Mouse (Mus musculus) urinary bladder, postnatal 36 days (tissue): ENCODE data around the gene Dhrs7.

Experiments used
- DNase-seq, 2 experiments: peaks; one replicate each; pipeline ENCODE4 v3.0.0; 2022; ENCODE audit warnings: low spot score in 2 of 2, mixed read lengths in 1 of 2

Dhrs7 gene

DNA sequence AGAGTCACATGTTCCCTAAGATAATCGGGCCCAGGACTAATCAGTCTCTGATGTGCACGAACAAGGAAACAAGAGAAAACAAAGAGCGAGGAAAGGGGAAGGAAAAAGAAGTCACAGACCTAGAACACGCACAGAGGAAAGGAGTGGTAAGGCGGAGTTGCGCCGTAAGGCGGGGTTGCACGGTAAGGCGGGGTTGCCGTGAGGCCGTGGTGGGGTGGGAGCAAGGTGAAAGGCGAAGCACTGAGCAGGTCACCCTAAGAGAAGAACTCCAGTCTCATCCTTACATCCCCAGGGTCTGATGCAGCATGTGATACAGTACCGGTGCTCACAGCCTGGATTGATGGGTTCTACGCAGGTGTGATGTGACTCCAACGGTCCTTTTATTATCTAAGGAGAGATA lies 8.9 kb downstream of the Dhrs7 start:
- no peak for DNase-seq

DNA sequence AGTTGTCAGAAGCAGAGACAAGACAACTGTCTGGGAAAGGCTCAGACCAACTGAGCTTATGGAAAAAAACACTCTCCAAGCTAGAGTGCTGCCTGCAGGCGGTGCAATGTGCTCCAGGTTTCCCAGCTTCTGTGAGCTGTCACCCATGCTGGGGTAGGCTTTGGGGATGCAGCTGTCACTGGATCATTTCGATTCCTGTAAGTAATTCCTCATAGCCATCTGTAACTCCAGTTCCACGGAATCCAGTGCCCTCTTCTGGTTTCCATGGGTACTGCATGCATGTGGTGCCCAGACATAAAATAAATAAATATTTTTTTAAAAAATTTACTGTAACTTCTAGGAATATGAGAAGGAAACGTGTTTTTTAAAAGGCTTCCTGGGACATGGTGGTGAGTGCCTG lies 10.0 kb downstream of the Dhrs7 start:
- peak; percentile 35 to 55 for DNase-seq

GRCm38 (mm10) chr12:72649611-72650330 lies 14.9 kb downstream of the Dhrs7 start, which contains the start of gene Gm4756:
Gene Gm4756 (minus strand): TSS chr12:72649661.
- no peak for DNase-seq

DNA sequence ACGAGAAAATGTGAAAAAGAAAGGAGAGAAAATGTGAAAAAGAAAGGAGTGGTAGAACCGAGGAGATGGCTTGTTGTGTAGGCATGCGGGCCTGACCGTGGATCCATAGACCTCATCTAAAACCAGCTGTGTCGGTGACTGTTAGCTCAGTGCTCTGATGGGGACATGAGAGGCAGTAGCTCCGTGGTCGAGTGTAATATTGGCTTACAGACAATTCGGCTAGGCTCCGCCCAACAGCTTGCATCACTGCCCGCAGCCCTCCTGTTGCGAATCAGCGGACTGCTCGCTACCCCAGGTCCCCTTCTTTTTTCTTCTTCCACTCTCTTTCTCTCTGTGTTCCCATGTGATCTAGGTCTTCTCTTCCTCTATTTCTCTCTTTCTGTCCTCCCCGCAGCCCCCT lies 15.8 kb downstream of the Dhrs7 start:
- DNase-seq: no peak

DNA sequence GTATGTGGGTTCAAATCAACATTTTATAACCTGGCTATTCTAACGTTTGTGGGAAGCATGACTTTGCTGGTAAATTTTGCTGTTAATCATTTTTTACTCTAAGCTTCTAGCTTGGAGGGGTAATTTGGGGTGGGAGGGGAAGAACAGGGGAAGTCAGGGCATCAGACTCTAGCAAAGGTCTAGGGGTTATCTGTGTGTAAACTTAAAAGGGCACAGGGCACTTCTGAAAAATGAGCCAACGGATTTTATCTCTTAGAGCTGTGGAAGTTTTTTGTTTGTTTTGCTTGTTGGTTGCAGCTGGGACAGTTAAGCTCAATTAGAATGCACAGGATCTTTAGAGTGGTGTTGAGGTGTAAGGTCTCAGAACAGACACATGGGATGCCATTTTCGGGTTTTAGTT lies 26.7 kb downstream of the Dhrs7 start:
- DNase-seq: no peak

DNA sequence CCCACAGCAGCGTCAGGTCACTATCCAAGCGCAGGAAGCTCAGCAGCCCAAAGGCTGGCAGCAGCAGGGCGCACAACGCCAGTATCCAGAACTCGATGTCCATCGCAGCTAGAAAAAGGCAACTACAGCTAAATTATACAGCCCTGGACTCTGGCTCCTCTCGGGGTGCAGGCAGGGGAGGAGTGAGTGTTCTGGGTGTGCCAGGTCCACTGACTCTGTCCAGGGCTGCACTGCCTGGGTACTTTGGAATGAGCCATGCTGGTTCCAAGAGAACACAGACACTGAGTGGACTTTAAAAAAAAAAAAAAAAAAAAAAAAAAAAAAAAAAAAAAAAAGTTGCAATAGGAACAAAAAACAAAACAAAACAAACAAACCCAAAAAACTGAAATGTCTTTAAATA lies 36.0 kb downstream of the Dhrs7 start:
- no peak for DNase-seq

GRCm38 (mm10) chr12:72622853-72623496 lies 41.7 kb downstream of the Dhrs7 start:
- DNase-seq: no peak

DNA sequence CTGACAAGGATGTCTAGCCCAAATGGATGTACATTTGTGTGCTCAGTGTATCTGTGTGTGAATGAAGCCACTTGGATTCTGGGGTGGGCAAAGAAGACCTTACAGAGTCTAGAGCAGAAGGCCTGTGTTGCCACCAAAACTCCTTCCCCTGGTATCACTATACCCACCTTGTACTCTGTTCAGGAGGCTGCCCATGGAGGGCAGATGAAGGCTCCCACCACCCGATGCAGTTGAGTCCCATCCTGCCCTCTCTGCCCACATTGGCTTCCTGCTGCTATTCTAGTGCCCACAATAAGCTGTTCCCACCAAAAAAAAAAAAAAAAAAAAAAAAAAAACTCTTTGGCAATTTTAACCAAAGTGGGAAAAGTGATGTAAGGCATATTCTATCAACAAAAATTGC lies 43.3 kb downstream of the Dhrs7 start:
- no peak for DNase-seq

GRCm38 (mm10) chr12:72620856-72621255 lies 43.9 kb downstream of the Dhrs7 start:
- no peak for DNase-seq

GRCm38 (mm10) chr12:72612053-72612452 lies 52.7 kb downstream of the Dhrs7 start:
- no peak for DNase-seq
